Mouse (Mus musculus): ENCODE measurements around the gene Thoc6. TPM values are rescaled to one million over a fixed set of nuclear protein-coding genes. Genes with fewer than 3 reads are reported as not detected.

Thoc6 gene
- 27.1 and 28.7 TPM in 2 replicates for polyA plus RNA-seq (2012; rRNA removed)

DNA sequence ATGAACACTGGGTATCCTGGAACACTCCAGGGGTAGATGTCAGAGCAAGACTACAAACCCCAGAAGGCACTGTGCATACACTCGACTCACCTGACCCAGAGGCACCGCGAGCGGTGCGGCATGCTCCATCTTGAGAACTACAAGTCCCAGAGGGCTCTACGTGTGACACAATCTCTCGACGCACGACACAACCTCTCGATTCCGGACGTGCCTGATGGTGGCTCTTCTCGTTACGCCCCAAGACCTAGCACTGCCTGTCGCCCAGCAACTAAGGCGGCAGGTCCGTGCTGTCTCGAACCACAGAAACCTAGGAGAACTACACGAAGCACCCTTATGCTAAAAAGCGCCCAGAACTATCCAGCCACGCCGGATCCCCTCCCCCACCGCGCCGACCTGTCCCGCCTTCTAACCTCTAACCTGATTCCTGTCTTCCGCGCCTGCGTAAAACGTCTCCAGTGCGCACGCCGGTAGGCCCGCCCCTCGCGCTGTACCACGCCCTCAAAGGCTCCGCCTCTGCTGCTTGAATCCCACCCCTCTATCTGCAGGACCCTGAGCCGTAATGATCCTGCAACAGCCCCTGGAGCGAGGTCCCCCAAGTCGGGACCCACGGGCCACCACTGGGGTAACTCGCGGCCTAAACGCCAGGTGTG lies at the start of gene Thoc6, which contains the start of gene Hcfc1r1:
TSS of gene Thoc6 (minus strand) at position 459 of the 650 bp plus-strand sequence.
TSS of gene Hcfc1r1 (plus strand) at position 173 of the 650 bp plus-strand sequence.
- WGBS: under 1% methylated on average over 45 of the region's 45 CpGs
- peak; percentile 91 for DNase-seq (ENCODE audit: low read depth, low spot score)

DNA sequence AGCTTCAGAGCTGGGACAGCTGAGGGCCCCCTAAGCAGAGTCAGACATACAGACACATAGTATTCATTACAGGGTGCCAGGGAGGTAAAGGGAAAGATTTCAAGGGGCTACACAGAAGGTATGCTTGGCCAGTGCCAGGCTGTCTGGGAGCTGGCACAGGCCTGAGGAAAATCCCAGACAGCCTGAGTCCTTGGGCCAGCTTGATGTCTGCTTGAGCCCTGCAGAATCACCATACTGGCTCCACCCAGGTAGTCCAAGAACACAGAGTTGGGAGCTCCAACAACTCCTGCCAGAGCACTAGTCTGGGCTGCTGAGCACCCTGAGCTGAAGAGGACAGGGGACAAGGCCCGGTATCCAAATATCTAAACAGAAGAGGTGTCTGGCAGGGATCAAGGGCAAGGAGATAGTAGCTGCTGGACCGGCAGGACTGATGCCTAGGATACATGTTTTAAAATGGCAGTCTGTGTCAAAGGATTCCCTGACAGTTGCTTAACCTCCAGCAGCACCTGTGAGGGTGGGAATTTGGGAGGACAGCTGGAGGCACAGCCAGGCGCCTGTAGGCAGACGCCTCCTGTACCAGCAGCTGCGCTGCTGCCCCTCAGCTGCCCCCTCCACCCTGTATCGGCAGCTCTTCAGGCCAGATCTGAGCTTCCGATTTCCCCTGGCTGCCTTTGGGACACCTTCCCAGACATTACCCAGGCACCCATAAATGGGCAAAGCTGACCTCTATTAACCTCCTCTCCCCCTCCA lies 48.9 kb upstream of the Thoc6 start, which contains the start of gene 1520401A03Rik:
TSS of gene 1520401A03Rik (minus strand) at position 408 of the 750 bp plus-strand sequence.
- WGBS: 84% methylated on average over 7 of the region's 7 CpGs
- DNase-seq (ENCODE audit: low read depth, low spot score): no peak

DNA sequence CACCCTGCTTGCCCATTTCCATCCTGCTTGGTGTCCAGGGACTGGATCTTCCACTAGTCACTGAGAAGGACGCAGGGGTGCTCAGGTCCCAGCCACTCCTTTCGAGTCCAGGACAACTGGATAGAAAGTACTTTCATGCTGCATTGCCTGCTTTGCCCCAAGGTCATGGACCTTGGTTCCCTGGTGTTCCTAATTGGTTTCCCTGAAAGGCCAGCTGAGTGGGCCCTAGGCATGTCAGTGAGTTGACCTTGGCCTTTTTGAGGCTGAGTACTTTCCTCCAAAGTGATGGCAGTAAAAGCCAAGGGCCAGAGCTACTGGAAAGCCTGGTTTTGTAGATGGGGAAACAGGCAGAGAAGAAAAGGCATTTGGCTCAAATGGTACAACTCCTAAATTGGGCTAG lies 48.2 kb upstream of the Thoc6 start:
- WGBS: 56% methylated on average over 2 of the region's 2 CpGs

DNA sequence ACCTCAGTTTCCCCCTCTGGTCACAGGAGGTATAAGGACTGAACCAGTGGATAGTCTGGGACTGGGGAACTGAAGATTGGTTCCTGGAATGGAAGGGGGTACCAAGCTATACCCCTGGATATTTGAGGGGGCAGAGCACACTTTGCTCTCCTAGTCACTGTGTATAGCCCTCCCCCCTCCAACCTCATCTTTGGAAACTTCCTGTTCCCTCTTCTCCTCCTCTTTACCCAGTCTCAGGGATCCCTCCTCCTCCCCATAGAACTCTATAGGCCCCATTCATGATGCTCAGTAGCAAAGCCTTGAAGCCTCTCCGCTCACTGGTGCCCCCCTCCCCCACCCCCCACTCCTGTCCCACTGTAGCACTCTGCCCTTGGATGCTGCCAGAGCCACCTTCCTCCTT lies 45.8 kb upstream of the Thoc6 start:
- no peak for DNase-seq (ENCODE audit: low read depth, low spot score)
- WGBS: 52% methylated on average over 1 of the region's 1 CpGs

More for the DNA sequence above, 48.2 kb upstream of the Thoc6 start:
- DNase-seq (ENCODE audit: low read depth, low spot score): no peak

DNA sequence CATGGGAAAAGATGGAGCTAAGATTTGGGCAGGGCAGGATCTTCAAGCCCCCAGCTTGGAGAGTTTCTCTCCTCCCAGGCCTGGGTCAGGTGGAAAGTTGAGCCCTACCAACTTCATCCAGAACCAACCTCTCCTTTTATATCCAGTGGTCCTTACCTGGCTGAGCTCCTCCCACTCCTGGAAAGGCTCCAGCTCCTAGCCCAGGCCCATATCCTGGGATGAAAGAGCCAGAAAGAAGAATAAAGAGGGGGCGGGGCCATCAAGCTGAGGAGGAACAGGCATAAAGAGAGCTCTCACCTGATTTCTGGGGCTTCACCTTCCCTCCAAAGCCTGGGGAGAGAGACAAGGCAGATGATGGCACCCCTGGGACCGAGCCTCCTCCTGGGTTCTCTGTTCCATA lies 43.3 kb upstream of the Thoc6 start:
- DNase-seq (ENCODE audit: low read depth, low spot score): no peak
- 78% methylated on average over 2 of the region's 2 CpGs for WGBS

DNA sequence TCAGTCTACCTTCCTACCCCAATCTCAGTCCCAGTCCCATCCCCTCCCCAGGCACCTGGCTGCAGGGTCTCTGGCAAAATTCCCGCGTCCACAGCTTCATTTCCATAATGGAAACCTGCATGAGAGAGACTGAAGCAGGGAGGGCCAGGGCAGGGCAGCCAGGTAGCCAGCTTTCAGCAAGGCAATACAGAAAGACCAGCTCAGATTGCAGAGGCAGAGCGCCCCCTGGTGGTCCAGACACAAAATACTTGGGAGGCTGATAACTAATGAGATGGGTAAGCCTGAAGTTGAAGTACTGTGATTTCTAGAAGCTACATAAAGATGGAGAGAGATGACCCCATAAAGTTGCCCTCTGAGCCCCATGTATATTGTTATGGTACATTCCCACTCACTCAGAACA lies 32.5 kb upstream of the Thoc6 start:
- 1% methylated on average over 3 of the region's 3 CpGs for WGBS
- DNase-seq (ENCODE audit: low read depth, low spot score): no peak

DNA sequence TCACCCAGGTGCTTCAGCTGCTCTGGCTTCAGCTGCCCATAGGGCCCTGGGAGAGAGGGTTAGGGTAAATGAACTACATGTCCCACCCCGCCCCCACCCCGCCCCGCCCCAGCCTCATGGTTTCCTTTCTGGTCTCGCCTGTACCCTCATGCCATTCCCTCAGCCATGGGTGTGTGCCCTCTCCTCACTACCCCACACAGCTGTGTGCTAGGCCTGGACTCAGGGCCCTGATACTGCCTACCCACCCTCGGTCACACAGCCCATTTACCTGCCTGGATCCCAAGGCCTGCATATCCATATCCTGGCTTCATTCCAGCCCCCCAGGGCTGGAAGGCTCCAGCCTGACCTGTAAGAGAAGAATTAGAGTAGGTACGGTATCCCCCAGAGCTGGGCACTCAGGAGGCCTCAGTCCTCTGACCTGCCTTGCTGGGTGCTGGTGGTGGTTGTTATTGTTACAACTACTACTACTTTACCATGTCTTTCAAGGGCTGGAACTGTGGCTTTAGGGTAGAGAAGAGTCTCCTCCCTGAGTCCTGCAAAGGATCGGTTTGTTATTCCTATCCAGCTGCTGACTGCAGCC lies 31.9 kb upstream of the Thoc6 start:
- 63% methylated on average over 7 of the region's 7 CpGs for WGBS
- DNase-seq (ENCODE audit: low read depth, low spot score): no peak

DNA sequence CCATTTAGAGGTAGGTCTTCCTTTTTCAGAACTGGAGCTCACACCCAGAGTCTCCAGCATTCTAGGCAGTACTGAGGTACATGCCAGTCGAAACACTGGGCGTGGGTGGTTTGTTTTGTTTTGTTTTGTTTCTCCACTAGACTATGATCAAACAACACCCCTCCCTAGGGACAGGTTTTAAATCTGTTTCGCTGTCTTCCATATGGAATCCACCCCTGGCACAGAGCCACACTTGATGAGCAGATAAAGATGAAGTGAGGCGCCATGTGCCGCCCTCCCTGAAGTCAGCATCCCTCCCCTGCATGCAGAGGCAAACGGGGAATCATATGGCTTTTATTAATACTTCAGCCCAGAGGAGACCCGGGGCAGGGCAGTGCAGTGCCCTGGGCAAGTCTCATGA lies 31.1 kb upstream of the Thoc6 start:
- 30% methylated on average over 7 of the region's 7 CpGs for whole genome bisulfite sequencing
- no peak for DNase-seq (ENCODE audit: low read depth, low spot score)

DNA sequence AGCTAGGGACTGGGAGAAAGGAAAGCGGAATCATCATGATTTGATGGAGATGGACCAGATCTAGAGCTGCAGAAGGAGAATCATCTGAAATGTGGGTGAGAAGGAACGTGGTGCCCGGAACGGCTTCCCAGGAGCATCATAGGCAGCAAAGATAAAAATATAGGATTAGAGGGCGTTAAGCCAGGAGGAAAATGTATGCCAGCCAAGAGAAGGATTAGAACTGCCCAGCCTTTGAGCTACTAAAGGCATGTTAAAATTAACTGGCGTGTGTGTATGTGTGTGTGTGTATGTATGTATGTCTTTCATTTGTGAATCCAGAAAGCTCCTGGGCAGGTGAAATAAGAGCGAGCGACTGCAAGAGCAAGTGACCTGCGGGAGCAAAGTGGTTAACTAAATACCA lies 29.6 kb upstream of the Thoc6 start:
- DNase-seq (ENCODE audit: low read depth, low spot score): no peak
- 93% methylated on average over 9 of the region's 9 CpGs for WGBS

DNA sequence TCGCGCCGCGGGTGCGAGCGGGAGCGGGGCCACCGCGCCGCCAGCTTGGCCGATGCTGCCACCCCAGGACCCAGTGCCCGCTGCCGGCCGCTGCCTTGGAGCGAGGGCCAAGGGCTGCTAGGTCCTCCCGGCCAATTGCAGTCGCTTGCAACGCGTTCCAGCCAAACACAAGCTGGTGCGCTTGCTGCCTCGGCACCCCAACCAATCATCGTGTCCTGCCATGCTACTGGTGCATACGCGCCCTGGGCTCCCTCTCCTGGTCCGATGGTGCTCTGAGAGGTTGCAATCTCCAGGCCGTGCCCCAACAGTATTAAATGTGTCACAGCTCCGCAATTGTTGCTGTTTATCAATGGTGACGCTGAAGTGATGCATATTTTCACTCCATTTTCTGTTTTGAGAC lies 26.4 kb upstream of the Thoc6 start:
- peak; percentile 82 for DNase-seq (ENCODE audit: low read depth, low spot score)
- WGBS: under 1% methylated on average over 28 of the region's 28 CpGs

DNA sequence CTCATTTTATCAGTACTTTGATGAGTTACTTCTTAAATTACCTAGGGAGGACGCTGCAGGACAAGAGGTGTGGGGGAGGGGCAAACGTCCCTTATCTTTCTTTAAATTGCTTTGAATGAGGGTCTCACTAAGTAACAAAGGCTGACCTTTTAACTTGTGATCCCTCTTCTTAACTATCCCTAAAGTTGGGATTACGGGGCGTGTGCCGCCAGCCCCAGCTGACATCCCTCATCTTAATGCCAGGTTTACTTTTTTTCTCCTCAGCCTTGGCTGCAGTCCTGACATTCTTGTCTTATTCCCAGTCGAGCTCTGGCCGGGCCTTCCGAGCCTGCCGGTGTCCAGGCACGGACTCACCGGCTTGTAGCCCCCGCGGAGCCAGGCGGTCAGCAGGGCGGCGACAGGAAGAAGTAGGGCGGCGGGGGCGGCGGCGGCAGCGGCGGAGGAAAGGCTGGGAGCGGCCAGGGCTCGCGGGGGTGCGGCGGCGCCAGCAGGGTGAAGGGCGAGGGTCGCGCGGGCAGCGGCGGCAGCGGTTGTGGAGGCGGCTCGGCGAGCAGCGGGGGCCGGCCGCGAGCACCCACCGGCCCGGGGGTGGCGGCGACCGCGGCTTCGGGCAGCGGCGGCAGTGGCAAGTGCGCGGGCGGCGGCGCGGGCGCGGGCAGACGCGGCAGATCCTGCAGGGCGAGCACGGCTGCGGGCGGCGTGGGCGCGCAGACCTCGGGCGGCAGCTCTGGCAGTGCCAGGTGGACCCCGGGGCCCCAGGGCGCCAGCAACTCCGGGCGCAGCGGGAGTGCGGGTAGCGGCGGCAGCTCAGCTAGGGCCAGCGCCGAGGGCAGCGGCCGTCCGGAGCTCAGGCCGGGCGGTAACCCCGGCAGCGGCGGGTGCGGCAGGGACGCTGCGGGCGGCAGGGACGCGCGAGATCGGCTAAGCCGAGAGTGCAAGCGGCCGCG lies 25.7 kb upstream of the Thoc6 start:
- no peak for DNase-seq (ENCODE audit: low read depth, low spot score)
- WGBS: 2% methylated on average over 84 of the region's 101 CpGs

DNA sequence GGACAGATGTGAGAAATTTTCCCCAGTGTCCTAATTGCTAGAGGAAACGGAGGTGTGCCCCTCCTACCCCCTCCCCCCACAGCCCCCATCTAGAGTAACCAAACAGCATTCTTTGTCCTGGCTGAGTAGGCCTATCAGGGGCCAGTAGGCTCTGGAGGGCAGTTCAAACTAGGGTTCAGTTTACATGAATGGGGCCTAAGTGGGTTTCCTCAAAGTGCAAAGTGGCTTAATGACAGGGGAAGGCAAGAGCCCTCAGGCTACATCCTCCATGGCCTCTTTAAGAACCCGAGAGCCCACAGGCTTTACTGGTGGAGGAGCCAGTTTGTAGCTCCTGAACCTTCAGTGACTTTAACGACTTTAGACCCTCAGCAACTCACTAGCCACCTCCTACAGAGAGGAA lies 22.1 kb upstream of the Thoc6 start:
- DNase-seq (ENCODE audit: low read depth, low spot score): no peak
- 72% methylated on average over 3 of the region's 3 CpGs for WGBS

DNA sequence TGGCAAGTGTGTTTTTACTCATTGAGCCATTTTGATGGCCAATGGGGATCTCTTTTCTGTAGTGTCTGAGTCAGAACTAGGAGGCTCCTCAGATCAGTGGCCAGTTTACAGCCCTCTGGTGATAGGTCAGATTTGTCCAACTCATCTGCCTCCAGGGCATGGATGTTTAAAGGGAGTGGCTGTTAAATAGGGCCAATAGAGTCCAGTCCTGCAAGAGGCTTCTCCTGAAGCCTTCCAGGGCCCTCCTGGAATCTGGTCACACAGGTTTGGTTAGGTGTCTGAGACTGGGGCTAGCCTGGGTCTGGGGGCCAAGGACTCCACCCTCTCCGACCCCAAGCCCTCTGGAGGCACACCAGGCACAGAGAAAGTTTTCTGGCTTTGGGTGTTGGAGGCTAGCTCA lies 20.8 kb upstream of the Thoc6 start:
- DNase-seq (ENCODE audit: low read depth, low spot score): no peak
- WGBS: 61% methylated on average over 1 of the region's 1 CpGs

DNA sequence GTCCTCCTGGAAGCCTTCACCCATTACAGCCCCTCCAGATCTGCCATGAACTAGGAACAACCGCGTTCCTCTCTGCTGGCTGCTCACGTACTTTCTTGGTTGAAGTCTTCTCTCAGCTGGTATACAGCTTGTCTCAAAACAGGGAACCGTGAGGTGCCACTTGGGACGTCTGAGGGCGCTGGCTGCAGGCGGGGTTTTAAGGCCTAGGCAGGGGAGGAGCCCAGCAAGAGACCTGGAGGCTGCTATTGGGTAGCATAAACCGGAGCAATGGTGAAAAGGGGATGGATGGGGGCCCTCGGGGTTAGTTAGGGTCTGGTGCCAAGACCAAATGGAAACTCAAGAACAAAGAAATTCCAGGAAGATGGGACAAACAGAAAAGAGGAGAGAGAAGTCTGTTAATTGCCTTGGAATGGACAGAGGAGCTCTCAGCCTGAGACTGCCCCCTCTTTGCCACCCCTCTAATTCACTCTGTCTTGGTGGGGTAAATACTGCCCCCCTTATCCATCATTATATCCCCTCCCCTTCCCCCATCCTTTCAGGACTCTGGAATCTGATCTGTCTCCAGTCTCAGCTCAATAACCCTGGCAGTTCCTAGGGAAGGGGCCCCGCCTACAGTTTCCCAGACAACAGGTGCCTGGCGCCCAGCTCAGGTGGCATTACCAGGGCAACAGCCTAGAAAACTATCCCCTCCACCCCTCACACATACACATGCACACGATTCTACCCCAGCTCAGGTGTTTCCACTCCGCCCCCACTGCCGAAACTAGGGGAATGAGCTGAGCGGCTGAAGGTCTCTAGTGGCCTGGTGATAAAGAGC lies 10.4 kb upstream of the Thoc6 start, which contains the start of gene Cldn9:
TSS of gene Cldn9 (minus strand) at position 171 of the 817 bp plus-strand sequence.
- no peak for DNase-seq (ENCODE audit: low read depth, low spot score)
- 38% methylated on average over 15 of the region's 15 CpGs for WGBS

DNA sequence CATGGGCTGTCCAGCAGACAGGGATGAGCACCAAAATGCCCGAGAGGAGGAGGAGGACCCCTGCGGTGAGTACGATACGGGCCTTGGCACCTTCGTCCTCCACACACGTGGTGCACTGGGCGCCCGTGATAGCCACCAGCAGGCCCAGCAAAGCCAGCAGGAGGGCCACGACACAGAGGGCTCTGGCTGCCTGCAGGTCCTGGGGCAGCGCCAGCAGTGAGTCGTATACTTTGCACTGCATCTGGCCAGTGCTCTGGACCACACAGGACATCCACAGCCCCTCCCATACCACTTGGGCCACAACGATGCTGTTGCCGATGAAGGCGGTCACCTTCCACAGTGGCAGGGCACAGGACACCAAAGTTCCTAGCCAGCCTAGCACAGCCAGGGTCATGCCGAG lies 9.5 kb upstream of the Thoc6 start:
- 57% methylated on average over 15 of the region's 15 CpGs for WGBS
- DNase-seq (ENCODE audit: low read depth, low spot score): no peak

DNA sequence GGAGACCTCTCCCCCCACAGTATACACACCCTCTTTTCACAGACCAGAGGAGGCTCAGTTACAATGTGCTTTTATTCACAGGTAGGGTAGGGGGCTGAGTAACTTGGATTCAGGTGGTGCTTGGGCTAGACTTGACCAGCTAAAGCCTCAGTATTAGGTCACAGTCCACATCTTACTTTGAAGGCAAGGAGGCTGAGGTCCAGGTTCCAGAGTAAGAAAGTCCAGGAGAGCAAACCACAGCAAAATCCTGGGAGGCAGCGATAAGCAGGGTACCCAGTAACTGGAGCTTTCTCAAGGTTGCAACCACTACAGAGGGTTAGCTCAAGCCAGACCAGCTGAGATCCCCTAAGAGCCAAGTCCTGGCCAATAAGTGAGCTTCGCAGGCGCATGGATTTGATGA lies 8.8 kb upstream of the Thoc6 start:
- DNase-seq (ENCODE audit: low read depth, low spot score): no peak
- 84% methylated on average over 3 of the region's 3 CpGs for WGBS

DNA sequence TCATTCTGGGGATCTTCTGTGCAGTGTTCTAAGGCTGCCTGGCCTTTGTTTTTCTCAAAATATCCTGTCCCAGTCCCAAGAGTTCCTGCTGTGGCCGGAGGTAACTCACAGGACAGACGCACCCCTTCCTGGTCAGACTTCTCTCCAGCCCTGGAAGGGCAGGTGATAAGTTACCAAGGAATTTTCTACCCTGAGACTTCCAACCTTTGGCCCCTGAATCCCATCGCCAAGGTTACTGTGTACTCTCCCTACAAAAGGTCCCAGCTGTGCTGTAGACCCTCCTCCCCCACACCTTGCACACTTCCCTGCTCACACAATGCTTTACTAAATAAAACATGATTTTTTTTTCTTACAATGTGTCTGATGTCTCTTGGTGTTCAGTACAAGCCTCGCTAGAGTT lies 8.4 kb upstream of the Thoc6 start:
- 33% methylated on average over 4 of the region's 4 CpGs for WGBS
- DNase-seq (ENCODE audit: low read depth, low spot score): no peak

DNA sequence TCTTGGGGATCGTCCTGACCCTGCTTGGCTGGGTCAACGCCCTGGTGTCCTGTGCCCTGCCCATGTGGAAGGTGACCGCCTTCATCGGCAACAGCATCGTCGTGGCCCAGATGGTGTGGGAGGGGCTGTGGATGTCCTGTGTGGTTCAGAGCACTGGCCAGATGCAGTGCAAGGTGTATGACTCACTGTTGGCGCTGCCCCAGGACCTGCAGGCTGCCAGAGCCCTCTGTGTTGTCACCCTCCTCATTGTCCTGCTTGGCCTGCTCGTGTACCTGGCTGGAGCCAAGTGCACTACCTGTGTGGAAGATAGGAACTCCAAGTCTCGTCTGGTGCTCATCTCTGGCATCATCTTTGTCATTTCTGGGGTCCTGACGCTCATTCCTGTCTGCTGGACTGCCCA lies 7.4 kb upstream of the Thoc6 start:
- 29% methylated on average over 10 of the region's 10 CpGs for WGBS
- no peak for DNase-seq (ENCODE audit: low read depth, low spot score)

DNA sequence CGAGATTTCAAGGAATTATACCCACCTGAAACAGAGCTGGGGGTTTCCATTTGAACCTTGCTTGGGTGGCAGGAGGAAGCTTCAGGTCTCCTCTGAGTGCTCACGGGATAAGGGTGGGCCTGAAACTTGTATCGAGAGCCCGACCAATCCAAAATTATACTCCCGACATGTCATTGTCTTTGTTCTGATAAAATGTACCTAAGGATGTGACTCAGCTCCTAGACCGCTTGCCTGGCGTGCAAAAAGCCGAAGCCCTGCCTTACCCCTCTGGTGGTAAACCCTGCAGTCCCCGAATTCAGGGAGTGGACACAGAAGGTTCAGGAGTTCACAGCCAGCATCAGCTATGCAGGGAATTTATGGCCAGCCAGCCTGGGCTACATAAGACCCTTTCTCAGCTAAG lies 6.7 kb upstream of the Thoc6 start:
- WGBS: 77% methylated on average over 9 of the region's 9 CpGs
- DNase-seq (ENCODE audit: low read depth, low spot score): no peak

Measured in large intestine, adult 2 months (tissue).